Mouse (Mus musculus): ENCODE results near the gene Aip. TPM values are rescaled to one million over a fixed set of nuclear protein-coding genes. Genes with fewer than 3 reads are reported as not detected.
A peak's percentile ranks its signal among the peaks of the same experiment; 100 is the strongest.

The Aip gene
- polyA plus RNA-seq, 1 experiment from 2014 or later: 78.5 TPM

DNA sequence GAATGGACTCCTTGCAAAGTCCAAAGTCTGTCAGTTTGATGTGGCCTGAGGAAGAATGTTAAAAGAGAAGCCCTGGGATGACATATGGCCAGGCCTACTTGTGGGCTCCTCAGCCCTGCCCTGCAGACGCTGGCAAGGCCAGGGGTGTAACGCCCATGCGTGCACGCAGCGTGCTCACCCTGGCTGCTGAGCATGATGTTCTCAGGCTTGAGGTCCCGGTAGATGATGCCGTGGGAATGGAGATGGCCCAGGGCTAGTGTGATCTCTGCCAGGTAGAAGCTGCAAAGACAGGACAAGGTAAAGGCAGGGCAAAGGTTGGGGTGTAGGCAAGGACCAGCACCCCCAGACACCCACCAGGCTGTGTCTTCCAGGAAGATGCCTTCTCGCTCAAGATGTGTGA lies 33.4 kb upstream of the Aip start:
- no peak overlapping the region for H3K27ac ChIP-seq (ENCODE audit: low read length)
- peaks cover 27% of the 10 kb centered on the region; the same call in 1 of the 2 replicates for H3K36me3 ChIP-seq (ENCODE audit: insufficient read depth, low read length)
- DNase-seq (ENCODE audit: low spot score): no peak
- H3K4me3 ChIP-seq (ENCODE audit: low read depth, low read length): no peak overlapping the region
- ATAC-seq: no peak
- H3K4me1 ChIP-seq (ENCODE audit: insufficient read depth, low read depth, low read length): no peaks in the 10 kb centered on the region
- H3K9me3 ChIP-seq (ENCODE audit: low read length): no peaks in the 10 kb centered on the region
- H3K4me2 ChIP-seq (replicated peaks; ENCODE audit: low read depth, low read length): no peak overlapping the region
- TF ChIP-seq CTCF (IDR thresholded peaks at IDR 0.05): no peak
- TF ChIP-seq EP300 (IDR thresholded peaks at IDR 0.05): no peak
- WGBS: 94% methylated on average over 8 of the region's 8 CpGs
- H3K27me3 ChIP-seq (replicated peaks; ENCODE audit: insufficient read depth, low read length): no peaks in the 10 kb centered on the region
- H3K9ac ChIP-seq (replicated peaks; ENCODE audit: low read depth): no peak overlapping the region

DNA sequence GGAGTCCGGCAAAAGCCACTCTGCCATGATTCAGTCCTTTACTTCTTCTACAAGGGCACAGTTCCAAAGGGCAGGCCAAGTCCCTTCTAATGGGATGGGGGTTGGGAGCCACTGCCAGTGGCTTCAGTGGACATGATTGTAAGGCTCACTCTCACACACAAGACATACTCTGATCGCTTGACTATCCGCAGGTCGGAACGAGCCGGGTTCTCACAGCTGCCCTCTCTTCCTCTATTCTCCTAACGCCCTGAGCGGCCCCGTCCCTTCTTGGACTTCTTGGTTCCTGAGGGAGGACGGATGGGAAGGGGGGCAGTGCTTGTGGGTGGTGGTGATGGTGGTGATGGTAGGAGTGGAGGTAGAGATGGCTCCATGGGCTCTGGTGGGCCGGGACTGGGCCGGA lies 31.1 kb upstream of the Aip start:
- H3K4me2 ChIP-seq (replicated peaks; ENCODE audit: low read depth, low read length): no peak overlapping the region
- no peak overlapping the region for H3K27ac ChIP-seq (ENCODE audit: low read length)
- no peak overlapping the region for H3K4me3 ChIP-seq (ENCODE audit: low read depth, low read length)
- no peak for ATAC-seq
- no peaks in the 10 kb centered on the region for H3K9me3 ChIP-seq (ENCODE audit: low read length)
- no peak for DNase-seq (ENCODE audit: low spot score)
- no peak overlapping the region for H3K9ac ChIP-seq (replicated peaks; ENCODE audit: low read depth)
- peaks cover 30% of the 10 kb centered on the region; the same call in 1 of the 2 replicates for H3K36me3 ChIP-seq (ENCODE audit: insufficient read depth, low read length)
- 90% methylated on average over 12 of the region's 12 CpGs for WGBS
- TF ChIP-seq CTCF (IDR thresholded peaks at IDR 0.05): no peak
- no peak for TF ChIP-seq EP300 (IDR thresholded peaks at IDR 0.05)
- no peaks in the 10 kb centered on the region for H3K4me1 ChIP-seq (ENCODE audit: insufficient read depth, low read depth, low read length)
- no peaks in the 10 kb centered on the region for H3K27me3 ChIP-seq (replicated peaks; ENCODE audit: insufficient read depth, low read length)

DNA sequence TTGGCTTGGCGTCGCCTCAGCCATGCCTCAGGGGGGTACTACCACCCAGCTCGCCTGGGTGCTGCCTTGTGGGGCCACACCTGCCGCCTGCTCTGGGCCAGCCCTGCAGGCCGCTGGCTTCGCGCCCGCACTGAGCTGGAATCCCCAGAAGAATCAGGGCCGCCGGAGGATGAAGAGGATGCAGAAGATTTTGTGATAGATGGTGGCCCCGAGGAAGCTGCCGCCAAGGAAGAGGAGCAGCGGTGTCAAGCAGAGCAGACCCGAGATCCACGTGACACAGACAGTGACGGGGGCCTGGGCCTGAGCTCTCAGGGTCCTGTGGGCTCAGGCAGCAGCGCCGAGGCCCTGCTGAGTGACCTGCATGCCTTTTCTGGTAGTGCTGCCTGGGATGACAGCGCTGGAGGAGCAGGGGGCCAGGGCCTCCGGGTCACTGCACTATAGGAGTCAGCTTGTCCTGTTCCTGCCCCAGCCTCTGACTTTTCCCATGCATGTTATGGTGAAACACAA lies 30.5 kb upstream of the Aip start:
- no peak for ATAC-seq
- H3K9me3 ChIP-seq (ENCODE audit: low read length): no peaks in the 10 kb centered on the region
- H3K27ac ChIP-seq (ENCODE audit: low read length): no peak overlapping the region
- no peak overlapping the region for H3K4me3 ChIP-seq (ENCODE audit: low read depth, low read length)
- H3K4me2 ChIP-seq (replicated peaks; ENCODE audit: low read depth, low read length): no peak overlapping the region
- 79% methylated on average over 18 of the region's 20 CpGs for WGBS
- TF ChIP-seq EP300 (IDR thresholded peaks at IDR 0.05) (no peak), CTCF (IDR thresholded peaks at IDR 0.05) (no peak)
- no peaks in the 10 kb centered on the region for H3K4me1 ChIP-seq (ENCODE audit: insufficient read depth, low read depth, low read length)
- peaks cover 29% of the 10 kb centered on the region; the same call in 1 of the 2 replicates for H3K36me3 ChIP-seq (ENCODE audit: insufficient read depth, low read length)
- H3K27me3 ChIP-seq (replicated peaks; ENCODE audit: insufficient read depth, low read length): no peaks in the 10 kb centered on the region
- DNase-seq (ENCODE audit: low spot score): no peak
- no peak overlapping the region for H3K9ac ChIP-seq (replicated peaks; ENCODE audit: low read depth)

DNA sequence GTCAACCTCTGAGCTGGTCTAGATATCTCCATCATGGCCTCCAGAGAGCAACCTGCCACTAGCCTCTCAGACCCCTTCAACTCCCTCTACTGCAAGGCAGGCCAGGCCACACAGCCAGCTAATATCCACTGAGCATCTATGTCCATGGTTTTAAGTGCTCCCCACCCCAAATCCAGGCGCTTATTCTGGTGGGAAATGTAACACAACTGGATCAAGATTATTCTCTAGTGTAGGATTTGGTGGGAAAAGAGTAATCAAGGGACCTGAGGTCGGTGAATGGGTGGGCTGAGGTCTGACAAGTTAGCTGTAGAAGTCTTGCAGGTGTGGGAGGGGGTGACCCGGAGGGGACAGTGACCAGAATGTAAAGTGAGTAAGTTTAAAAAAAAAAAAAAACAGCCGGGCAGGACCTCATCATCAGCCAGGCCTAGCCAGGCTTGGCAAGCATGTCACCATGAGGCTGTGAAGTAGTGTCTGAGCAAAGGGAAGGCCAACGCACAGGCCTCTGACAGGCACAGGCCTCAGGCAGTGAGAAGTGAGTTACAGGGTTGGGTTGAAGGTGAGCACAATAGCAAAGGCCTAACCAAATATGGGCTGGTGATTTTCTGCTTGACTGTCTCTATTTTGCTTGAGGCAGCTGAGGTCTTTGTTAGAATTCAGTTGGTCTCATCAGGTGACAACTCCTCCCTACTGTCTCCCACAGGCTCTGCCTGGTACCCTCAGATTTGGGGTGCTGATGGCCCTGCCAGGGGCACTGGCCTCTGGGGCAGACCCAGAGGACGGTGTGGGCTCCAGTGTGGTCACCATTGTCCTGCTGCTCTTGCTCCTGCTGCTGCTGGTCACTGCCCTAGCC lies 29.8 kb upstream of the Aip start:
- ATAC-seq: no peak
- TF ChIP-seq EP300 (IDR thresholded peaks at IDR 0.05): no peak
- no peak for TF ChIP-seq CTCF (IDR thresholded peaks at IDR 0.05)
- 74% methylated on average over 6 of the region's 6 CpGs for WGBS
- Histone ChIP-seq H3K9me3 (ENCODE audit: low read length) (no peaks in the 10 kb centered on the region), H3K4me2 (replicated peaks; ENCODE audit: low read depth, low read length) (no peak overlapping the region), H3K9ac (replicated peaks; ENCODE audit: low read depth) (no peak overlapping the region), H3K27ac (ENCODE audit: low read length) (no peak overlapping the region), H3K4me1 (ENCODE audit: insufficient read depth, low read depth, low read length) (no peaks in the 10 kb centered on the region), H3K36me3 (ENCODE audit: insufficient read depth, low read length) (peaks cover 25% of the 10 kb centered on the region), H3K27me3 (replicated peaks; ENCODE audit: insufficient read depth, low read length) (no peaks in the 10 kb centered on the region), H3K4me3 (ENCODE audit: low read depth, low read length) (no peak overlapping the region)
- no peak for DNase-seq (ENCODE audit: low spot score)

DNA sequence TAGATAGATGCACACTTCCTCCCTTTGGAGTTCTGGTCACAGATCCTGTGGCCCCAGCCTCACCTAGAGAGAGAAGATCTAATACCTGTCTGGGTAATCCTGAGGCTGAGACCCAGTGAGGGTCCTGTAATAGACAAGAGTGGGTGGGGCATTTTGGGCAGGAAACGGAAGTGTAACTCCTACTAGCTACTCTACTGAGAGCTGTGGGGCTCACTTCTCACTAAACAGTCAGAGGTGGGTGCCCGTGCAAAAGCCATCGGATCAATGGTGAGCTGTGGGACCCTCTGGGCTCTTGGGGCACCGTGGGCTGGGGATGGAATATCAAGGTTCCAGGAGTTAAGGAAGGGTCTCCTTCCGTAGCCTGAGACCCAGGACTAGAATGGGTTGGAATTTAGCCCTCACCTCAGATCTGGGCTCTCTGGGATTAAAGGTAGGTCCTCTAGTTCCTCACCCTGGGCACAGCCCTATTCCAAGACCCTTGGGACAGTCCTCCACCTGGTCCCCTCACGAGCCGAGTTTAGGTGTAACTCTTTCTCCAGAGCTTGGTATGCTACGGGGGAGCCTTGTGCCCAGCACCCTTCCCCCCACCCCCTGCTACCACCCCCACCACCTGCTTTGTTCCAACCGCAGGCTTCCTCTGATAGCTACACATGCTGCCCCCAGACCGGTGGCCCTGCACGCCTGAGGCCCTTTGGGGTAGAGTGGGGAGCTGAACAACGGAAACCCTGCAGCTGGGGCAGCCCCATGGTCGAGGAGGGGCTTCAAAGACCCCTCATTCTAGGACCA lies 29.0 kb upstream of the Aip start:
- H3K4me3 ChIP-seq (ENCODE audit: low read depth, low read length): no peak overlapping the region
- H3K27ac ChIP-seq (ENCODE audit: low read length): 0 out of 2 replicates have a peak overlapping the region, but pooled peaks have one; percentile 26
- H3K9ac ChIP-seq (replicated peaks; ENCODE audit: low read depth): no peak overlapping the region
- TF ChIP-seq EP300 (IDR thresholded peaks at IDR 0.05) (no peak), CTCF (IDR thresholded peaks at IDR 0.05) (no peak)
- ATAC-seq: no peak
- peaks cover 23% of the 10 kb centered on the region for H3K36me3 ChIP-seq (ENCODE audit: insufficient read depth, low read length)
- WGBS: 67% methylated on average over 13 of the region's 13 CpGs
- DNase-seq (ENCODE audit: low spot score): no peak
- no peaks in the 10 kb centered on the region for H3K4me1 ChIP-seq (ENCODE audit: insufficient read depth, low read depth, low read length)
- H3K9me3 ChIP-seq (ENCODE audit: low read length): no peaks in the 10 kb centered on the region
- no peaks in the 10 kb centered on the region for H3K27me3 ChIP-seq (replicated peaks; ENCODE audit: insufficient read depth, low read length)
- no peak overlapping the region for H3K4me2 ChIP-seq (replicated peaks; ENCODE audit: low read depth, low read length)

DNA sequence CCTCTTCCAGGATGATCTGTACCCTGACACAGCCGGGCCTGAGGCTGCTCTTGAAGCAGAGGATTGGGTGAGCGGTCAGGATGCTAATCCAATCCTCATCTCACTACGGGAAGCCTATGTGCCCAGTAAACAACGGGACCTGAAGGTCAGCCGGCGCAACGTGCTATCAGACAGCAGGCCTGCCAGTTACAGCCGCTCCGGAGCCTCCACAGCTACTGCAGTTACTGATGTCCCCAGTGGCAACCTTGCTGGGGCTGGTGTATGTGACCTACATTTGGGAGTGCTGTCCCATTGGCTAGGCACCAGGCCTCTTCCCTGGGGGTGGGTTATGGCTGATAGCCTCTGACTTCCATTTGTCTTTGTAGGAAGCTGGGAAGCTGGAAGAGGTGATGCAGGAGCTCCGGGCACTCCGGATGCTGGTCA lies 27.6 kb upstream of the Aip start, which contains the start of gene Ptprcap:
Gene Ptprcap, plus strand, starts transcription at position 373 of the 423 bp plus-strand sequence.
- H3K36me3 ChIP-seq (ENCODE audit: insufficient read depth, low read length): peaks cover 13% of the 10 kb centered on the region; the same call in 1 of the 2 replicates

More for the DNA sequence above, 27.6 kb upstream of the Aip start, which contains the start of gene Ptprcap:
- Histone ChIP-seq H3K27ac (ENCODE audit: low read length) (no peak within 1 kb of the TSS), H3K9me3 (ENCODE audit: low read length) (no peaks in the 10 kb centered on the region), H3K4me3 (ENCODE audit: low read depth, low read length) (no peak within 1 kb of the TSS), H3K27me3 (replicated peaks; ENCODE audit: insufficient read depth, low read length) (no peaks in the 10 kb centered on the region), H3K4me2 (replicated peaks; ENCODE audit: low read depth, low read length) (no peak within 1 kb of the TSS), H3K9ac (replicated peaks; ENCODE audit: low read depth) (no peak within 1 kb of the TSS), H3K4me1 (ENCODE audit: insufficient read depth, low read depth, low read length) (peaks cover 6% of the 10 kb centered on the region; the same call in 1 of the 2 replicates)
- TF ChIP-seq CTCF (IDR thresholded peaks at IDR 0.05) (no peak), EP300 (IDR thresholded peaks at IDR 0.05) (no peak)
- no peak for DNase-seq (ENCODE audit: low spot score)
- ATAC-seq: no peak
- WGBS: 60% methylated on average over 11 of the region's 11 CpGs
